Mouse (Mus musculus): ENCODE measurements around the gene Atad5. TPM values are rescaled to one million over a fixed set of nuclear protein-coding genes. Genes with fewer than 3 reads are reported as not detected.
A peak's percentile ranks its signal among the peaks of the same experiment; 100 is the strongest.
"Not testable (repeated sequence)": the region's sequence is repeated elsewhere in the genome, so short reads cannot be mapped to it uniquely, and the experiment has no call there.

Atad5 gene
- 10.8 and 11.4 TPM in 2 replicates for polyA plus RNA-seq (2015; fragmentation: Nextera tagmentation; extraction: Ambion mirVana)

GRCm38 (mm10) chr11:80088917-80089816, at the start of gene Atad5:
Gene Atad5, plus strand, starts transcription at chr11:80089400.
- Histone ChIP-seq H3K9me3 (no peaks in the 10 kb centered on the region), H3K9ac (peak within 1 kb of the TSS; percentile 87), H3K4me1 (peaks cover 13% of the 10 kb centered on the region), H3K36me3 (peaks cover 4% of the 10 kb centered on the region; the same call in 1 of the 2 replicates), H3K4me3 (peak within 1 kb of the TSS; percentile 89), H3K4me2 (peak within 1 kb of the TSS; percentile 62), H3K27ac (peak within 1 kb of the TSS; percentile 74), H3K27me3 (no peaks in the 10 kb centered on the region)
- ATAC-seq (ENCODE audit: borderline replicate concordance, extremely low read depth, low FRiP score, low TSS enrichment): peak; percentile 85
- 5% methylated on average over 57 of the region's 57 CpGs for WGBS

GRCm38 (mm10) chr11:80042615-80043418, 46.4 kb upstream of the Atad5 start:
- no peaks in the 10 kb centered on the region for H3K27me3 ChIP-seq
- WGBS: 46% methylated on average over 10 of the region's 10 CpGs
- ATAC-seq (ENCODE audit: borderline replicate concordance, extremely low read depth, low FRiP score, low TSS enrichment): no peak
- no peak overlapping the region for H3K9ac ChIP-seq
- no peaks in the 10 kb centered on the region for H3K9me3 ChIP-seq
- no peak overlapping the region for H3K4me3 ChIP-seq
- no peaks in the 10 kb centered on the region for H3K4me1 ChIP-seq
- H3K4me2 ChIP-seq: no peak overlapping the region
- no peak overlapping the region for H3K27ac ChIP-seq
- peaks cover 5% of the 10 kb centered on the region; the same call in 1 of the 2 replicates for H3K36me3 ChIP-seq

- H3K27me3 ChIP-seq: no peaks in the 10 kb centered on the region
- no peak overlapping the region for H3K4me2 ChIP-seq
- no peaks in the 10 kb centered on the region for H3K9me3 ChIP-seq
- ATAC-seq (ENCODE audit: borderline replicate concordance, extremely low read depth, low FRiP score, low TSS enrichment): no peak
- 84% methylated on average over 8 of the region's 8 CpGs for WGBS
- H3K27ac ChIP-seq: no peak overlapping the region
- no peak overlapping the region for H3K9ac ChIP-seq
- H3K4me1 ChIP-seq: no peaks in the 10 kb centered on the region
- H3K4me3 ChIP-seq: no peak overlapping the region
- H3K36me3 ChIP-seq: peaks cover 9% of the 10 kb centered on the region; the same call in 1 of the 2 replicates
Measured at GRCm38 (mm10) chr11:80043419-80043817, 45.8 kb upstream of the Atad5 start.

- WGBS: 52% methylated on average over 7 of the region's 7 CpGs
- no peak overlapping the region for H3K9ac ChIP-seq
- no peak overlapping the region for H3K4me3 ChIP-seq
- H3K27me3 ChIP-seq: no peaks in the 10 kb centered on the region
- peaks cover 11% of the 10 kb centered on the region; the same call in 1 of the 2 replicates for H3K36me3 ChIP-seq
- no peaks in the 10 kb centered on the region for H3K4me1 ChIP-seq
- no peak for ATAC-seq (ENCODE audit: borderline replicate concordance, extremely low read depth, low FRiP score, low TSS enrichment)
- no peaks in the 10 kb centered on the region for H3K9me3 ChIP-seq
- no peak overlapping the region for H3K4me2 ChIP-seq
- H3K27ac ChIP-seq: no peak overlapping the region
Measured at GRCm38 (mm10) chr11:80046856-80047255, 42.3 kb upstream of the Atad5 start.

- peaks cover 29% of the 10 kb centered on the region; the same call in 1 of the 2 replicates for H3K36me3 ChIP-seq
- no peak overlapping the region for H3K27ac ChIP-seq
- H3K27me3 ChIP-seq: no peaks in the 10 kb centered on the region
- no peak overlapping the region for H3K4me3 ChIP-seq
- 47% methylated on average over 2 of the region's 2 CpGs for WGBS
- no peaks in the 10 kb centered on the region for H3K9me3 ChIP-seq
- ATAC-seq (ENCODE audit: borderline replicate concordance, extremely low read depth, low FRiP score, low TSS enrichment): no peak
- no peak overlapping the region for H3K4me2 ChIP-seq
- H3K9ac ChIP-seq: no peak overlapping the region
- no peaks in the 10 kb centered on the region for H3K4me1 ChIP-seq
Measured at GRCm38 (mm10) chr11:80050088-80050487, 39.1 kb upstream of the Atad5 start.

GRCm38 (mm10) chr11:80052456-80052855, 36.7 kb upstream of the Atad5 start:
- Histone ChIP-seq H3K4me3 (no peak overlapping the region), H3K27me3 (no peaks in the 10 kb centered on the region), H3K9ac (no peak overlapping the region), H3K4me2 (no peak overlapping the region), H3K9me3 (no peaks in the 10 kb centered on the region), H3K36me3 (peaks cover 44% of the 10 kb centered on the region), H3K27ac (no peak overlapping the region), H3K4me1 (no peaks in the 10 kb centered on the region)
- 71% methylated on average over 7 of the region's 7 CpGs for WGBS
- no peak for ATAC-seq (ENCODE audit: borderline replicate concordance, extremely low read depth, low FRiP score, low TSS enrichment)

- no peak overlapping the region for H3K9ac ChIP-seq
- peaks cover 47% of the 10 kb centered on the region for H3K36me3 ChIP-seq
- H3K27me3 ChIP-seq: no peaks in the 10 kb centered on the region
- WGBS: 78% methylated on average over 5 of the region's 5 CpGs
- H3K27ac ChIP-seq: no peak overlapping the region
- H3K4me3 ChIP-seq: no peak overlapping the region
- H3K9me3 ChIP-seq: no peaks in the 10 kb centered on the region
- no peak for ATAC-seq (ENCODE audit: borderline replicate concordance, extremely low read depth, low FRiP score, low TSS enrichment)
- H3K4me1 ChIP-seq: no peaks in the 10 kb centered on the region
- H3K4me2 ChIP-seq: no peak overlapping the region
Measured at GRCm38 (mm10) chr11:80053171-80053570, 36.0 kb upstream of the Atad5 start.

GRCm38 (mm10) chr11:80054659-80055058, 34.5 kb upstream of the Atad5 start:
- H3K36me3 ChIP-seq: peaks cover 45% of the 10 kb centered on the region
- no peaks in the 10 kb centered on the region for H3K4me1 ChIP-seq
- no peaks in the 10 kb centered on the region for H3K27me3 ChIP-seq
- H3K4me3 ChIP-seq: no peak overlapping the region
- 29% methylated on average over 4 of the region's 4 CpGs for WGBS
- ATAC-seq (ENCODE audit: borderline replicate concordance, extremely low read depth, low FRiP score, low TSS enrichment): no peak
- no peak overlapping the region for H3K27ac ChIP-seq
- H3K4me2 ChIP-seq: no peak overlapping the region
- no peak overlapping the region for H3K9ac ChIP-seq
- no peaks in the 10 kb centered on the region for H3K9me3 ChIP-seq

GRCm38 (mm10) chr11:80056141-80056540, 33.1 kb upstream of the Atad5 start:
- H3K4me3 ChIP-seq: no peak overlapping the region
- no peak overlapping the region for H3K9ac ChIP-seq
- H3K9me3 ChIP-seq: no peaks in the 10 kb centered on the region
- WGBS: 87% methylated on average over 9 of the region's 9 CpGs
- H3K27me3 ChIP-seq: no peaks in the 10 kb centered on the region
- no peaks in the 10 kb centered on the region for H3K4me1 ChIP-seq
- H3K4me2 ChIP-seq: no peak overlapping the region
- H3K36me3 ChIP-seq: peaks cover 58% of the 10 kb centered on the region
- no peak for ATAC-seq (ENCODE audit: borderline replicate concordance, extremely low read depth, low FRiP score, low TSS enrichment)
- H3K27ac ChIP-seq: no peak overlapping the region

GRCm38 (mm10) chr11:80062159-80062558, 27.0 kb upstream of the Atad5 start:
- Histone ChIP-seq H3K4me3 (no peak overlapping the region), H3K27ac (no peak overlapping the region), H3K9me3 (no peaks in the 10 kb centered on the region), H3K4me2 (no peak overlapping the region), H3K36me3 (peaks cover 40% of the 10 kb centered on the region), H3K9ac (no peak overlapping the region), H3K27me3 (no peaks in the 10 kb centered on the region), H3K4me1 (no peaks in the 10 kb centered on the region)
- ATAC-seq (ENCODE audit: borderline replicate concordance, extremely low read depth, low FRiP score, low TSS enrichment): no peak
- 86% methylated on average over 4 of the region's 4 CpGs for WGBS

- WGBS: 81% methylated on average over 4 of the region's 4 CpGs
- not testable (repeated sequence) for H3K4me1 ChIP-seq; H3K9me3 ChIP-seq; H3K27ac ChIP-seq; ATAC-seq (ENCODE audit: borderline replicate concordance, extremely low read depth, low FRiP score, low TSS enrichment); H3K9ac ChIP-seq; H3K4me3 ChIP-seq; H3K27me3 ChIP-seq; H3K4me2 ChIP-seq
- H3K36me3 ChIP-seq: peaks cover 15% of the 10 kb centered on the region
Measured at GRCm38 (mm10) chr11:80066373-80066772, 22.8 kb upstream of the Atad5 start.

GRCm38 (mm10) chr11:80067558-80067957, 21.6 kb upstream of the Atad5 start:
- 67% methylated on average over 5 of the region's 5 CpGs for WGBS
- Histone ChIP-seq H3K9me3 (no peaks in the 10 kb centered on the region), H3K4me1 (no peaks in the 10 kb centered on the region; the same call in 1 of the 2 replicates), H3K27ac (no peak overlapping the region), H3K4me3 (no peak overlapping the region), H3K4me2 (no peak overlapping the region), H3K9ac (no peak overlapping the region), H3K27me3 (no peaks in the 10 kb centered on the region), H3K36me3 (peaks cover 11% of the 10 kb centered on the region)
- no peak for ATAC-seq (ENCODE audit: borderline replicate concordance, extremely low read depth, low FRiP score, low TSS enrichment)
